Mouse (Mus musculus) stomach, postnatal 0 days (tissue): ENCODE data around the gene Gm20683.

Source experiments
- CTCF ChIP-seq: IDR thresholded peaks from 2 replicates; pipeline ENCODE4 v1.5.1; 2016; ENCODE audit warnings: antibody characterized with exemption, low read depth, mild to moderate bottlenecking, moderate library complexity
- EP300 ChIP-seq: optimal IDR thresholded peaks from 2 replicates; pipeline ENCODE3; 2016; ENCODE audit warnings: antibody characterized with exemption

GRCm38 (mm10) chr17:25874721-25875170 is 33.2 kb upstream of the Gm20683 start, which contains the start of gene Mettl26:
- TF ChIP-seq CTCF: peak; percentile 50; the same call in 1 of the 2 replicates
- TF ChIP-seq EP300: no peak
